Mouse (Mus musculus) stomach, postnatal 0 days (tissue): ENCODE measurements at regions not wholly inside any gene's neighbourhood (a gene's known extent, or its start where the extent isn't known, plus 50 kb on each side); places are given as distances from the start of the nearest gene placed in this dataset.
A peak's percentile ranks its signal among the peaks of the same experiment; 100 is the strongest.

Experiments used
- ATAC-seq: fragments of 200-750 bp; cut with Nextera tagmentation; 2 replicates; pipeline ENCODE4 v1.8.0; 2017; ENCODE audit not compliant: low FRiP score, low TSS enrichment
- DNase-seq: peaks from one replicate; pipeline ENCODE4 v3.0.0-alpha.2; 2016; ENCODE audit warnings: low spot score
- H3K27ac ChIP-seq: fragments of 300-500 bp; sonication (generic); replicated peaks from 2 replicates; pipeline ENCODE4 v1.5.1; 2014; ENCODE audit warnings: mild to moderate bottlenecking, control low read depth
- H3K27me3 ChIP-seq: fragments of 300-500 bp; sonication (generic); 2 replicates; pipeline ENCODE4 v1.6.1; 2014; ENCODE audit warnings: low read length; ENCODE audit not compliant: control insufficient read depth, insufficient read depth
- H3K36me3 ChIP-seq: fragments of 300-500 bp; sonication (generic); 2 replicates; pipeline ENCODE4 v1.6.1; 2014; ENCODE audit warnings: low read length, mixed read lengths; ENCODE audit not compliant: control insufficient read depth, insufficient read depth
- H3K4me1 ChIP-seq: fragments of 300-500 bp; sonication (generic); replicated peaks from 2 replicates; pipeline ENCODE4 v1.6.1; 2014; ENCODE audit warnings: antibody characterized with exemption; ENCODE audit not compliant: control insufficient read depth, insufficient read depth
- H3K4me2 ChIP-seq: fragments of 300-500 bp; sonication (generic); replicated peaks from 2 replicates; pipeline ENCODE4 v1.6.1; 2014; ENCODE audit warnings: low read depth, mild to moderate bottlenecking, control low read depth, moderate library complexity
- H3K4me3 ChIP-seq: fragments of 300-500 bp; sonication (generic); 2 replicates; pipeline ENCODE4 v1.5.1; 2014; ENCODE audit warnings: low read depth, low read length, control low read depth
- H3K9ac ChIP-seq: fragments of 300-500 bp; sonication (generic); 2 replicates; pipeline ENCODE4 v1.6.1; 2014; ENCODE audit warnings: mild to moderate bottlenecking, low read length, control low read depth, mixed read lengths
- H3K9me3 ChIP-seq: fragments of 300-500 bp; sonication (generic); 2 replicates; pipeline ENCODE4 v1.6.1; 2016; ENCODE audit warnings: low read length; ENCODE audit not compliant: control insufficient read depth
- CTCF ChIP-seq: IDR thresholded peaks from 2 replicates; pipeline ENCODE4 v1.5.1; 2016; ENCODE audit warnings: antibody characterized with exemption, low read depth, mild to moderate bottlenecking, moderate library complexity
- EP300 ChIP-seq: optimal IDR thresholded peaks from 2 replicates; pipeline ENCODE3; 2016; ENCODE audit warnings: antibody characterized with exemption
- WGBS: fragments of 180-500 bp; shearing (Covaris S2); extraction: QIAGEN DNeasy Blood & Tissue Kit; methylation state at CpG from one replicate; pipeline ENCODE4 v1.1.7; 2014; 5-methylcytosine and 5-hydroxymethylcytosine counted together

- no peak for ATAC-seq
- TF ChIP-seq EP300 = no peak
- TF ChIP-seq CTCF = no peak
- H3K9me3 ChIP-seq = no peaks in the 10 kb centered on the region
- H3K9ac ChIP-seq = no peak overlapping the region
- H3K27ac ChIP-seq = no peak overlapping the region
- no peaks in the 10 kb centered on the region for H3K27me3 ChIP-seq
- DNase-seq = no peak
- H3K4me3 ChIP-seq = no peak overlapping the region
- no peaks in the 10 kb centered on the region for H3K36me3 ChIP-seq
- no peak overlapping the region for H3K4me2 ChIP-seq
- H3K4me1 ChIP-seq = no peaks in the 10 kb centered on the region
Observed at GRCm38 (mm10) chr5:85954526-85954925, 110.9 kb downstream of the Cenpc1 start.

GRCm38 (mm10) chr5:85936667-85937314 lies 128.6 kb downstream of the Cenpc1 start:
- no peaks in the 10 kb centered on the region for H3K36me3 ChIP-seq
- TF ChIP-seq EP300 (no peak), CTCF (peak; percentile 91)
- no peak for ATAC-seq
- DNase-seq = peak; percentile 29
- no peak overlapping the region for H3K9ac ChIP-seq
- no peaks in the 10 kb centered on the region for H3K9me3 ChIP-seq
- no peak overlapping the region for H3K4me2 ChIP-seq
- no peaks in the 10 kb centered on the region for H3K4me1 ChIP-seq
- no peak overlapping the region for H3K27ac ChIP-seq
- no peaks in the 10 kb centered on the region for H3K27me3 ChIP-seq
- WGBS = 35% methylated on average over 8 of the region's 8 CpGs
- H3K4me3 ChIP-seq = no peak overlapping the region

GRCm38 (mm10) chr5:85918288-85918687 lies 147.1 kb downstream of the Cenpc1 start:
- H3K36me3 ChIP-seq = no peaks in the 10 kb centered on the region
- no peaks in the 10 kb centered on the region for H3K27me3 ChIP-seq
- 87% methylated on average over 2 of the region's 2 CpGs for WGBS
- no peak overlapping the region for H3K27ac ChIP-seq
- ATAC-seq (no peak), DNase-seq (no peak)
- no peak overlapping the region for H3K9ac ChIP-seq
- no peaks in the 10 kb centered on the region for H3K4me1 ChIP-seq
- H3K4me3 ChIP-seq = no peak overlapping the region
- H3K9me3 ChIP-seq = no peaks in the 10 kb centered on the region
- H3K4me2 ChIP-seq = no peak overlapping the region
- TF ChIP-seq EP300 (no peak), CTCF (no peak)

GRCm38 (mm10) chr5:85915000-85915399 lies 150.4 kb downstream of the Cenpc1 start:
- TF ChIP-seq CTCF = no peak
- no peak for TF ChIP-seq EP300
- H3K9me3 ChIP-seq = no peaks in the 10 kb centered on the region
- no peaks in the 10 kb centered on the region for H3K27me3 ChIP-seq
- H3K4me1 ChIP-seq = no peaks in the 10 kb centered on the region
- 59% methylated on average over 4 of the region's 4 CpGs for WGBS
- no peak overlapping the region for H3K9ac ChIP-seq
- H3K27ac ChIP-seq = no peak overlapping the region
- no peak overlapping the region for H3K4me2 ChIP-seq
- H3K4me3 ChIP-seq = no peak overlapping the region
- ATAC-seq (no peak), DNase-seq (no peak)
- H3K36me3 ChIP-seq = no peaks in the 10 kb centered on the region

- WGBS = 43% methylated on average over 6 of the region's 6 CpGs
- Histone ChIP-seq H3K9ac (no peak overlapping the region), H3K36me3 (no peaks in the 10 kb centered on the region), H3K9me3 (no peaks in the 10 kb centered on the region), H3K27me3 (no peaks in the 10 kb centered on the region), H3K4me2 (no peak overlapping the region), H3K4me1 (no peaks in the 10 kb centered on the region), H3K4me3 (no peak overlapping the region), H3K27ac (no peak overlapping the region)
- ATAC-seq = no peak
- TF ChIP-seq EP300 (no peak), CTCF (no peak)
- DNase-seq = no peak
Observed at GRCm38 (mm10) chr5:85896452-85896851, 168.9 kb downstream of the Cenpc1 start.

- H3K4me1 ChIP-seq = no peaks in the 10 kb centered on the region
- TF ChIP-seq EP300 = no peak
- TF ChIP-seq CTCF = no peak
- ATAC-seq = no peak
- no peaks in the 10 kb centered on the region for H3K9me3 ChIP-seq
- H3K4me3 ChIP-seq = no peak overlapping the region
- H3K27ac ChIP-seq = no peak overlapping the region
- H3K36me3 ChIP-seq = no peaks in the 10 kb centered on the region
- H3K27me3 ChIP-seq = no peaks in the 10 kb centered on the region
- no peak for DNase-seq
- no peak overlapping the region for H3K4me2 ChIP-seq
- H3K9ac ChIP-seq = no peak overlapping the region
- WGBS = 54% methylated on average over 2 of the region's 2 CpGs
Observed at GRCm38 (mm10) chr5:85895814-85896213, 169.6 kb downstream of the Cenpc1 start.
